Mouse (Mus musculus) hindbrain, postnatal 0 days (tissue): Measurements from ENCODE around the gene Nit2. TPM values are rescaled to one million over a fixed set of nuclear protein-coding genes. Genes with fewer than 3 reads are reported as not detected.

Experiments used
- ATAC-seq: fragments of 200-750 bp; cut with Nextera tagmentation; 2 replicates; pipeline ENCODE4 v1.8.0; 2017; ENCODE audit warnings: mild to moderate bottlenecking, moderate TSS enrichment, moderate library complexity
- DNase-seq: peaks from one replicate; pipeline ENCODE4 v3.0.0-alpha.2; 2015; ENCODE audit warnings: low spot score
- H3K27ac ChIP-seq: fragments of 300-500 bp; sonication (generic); 2 replicates; pipeline ENCODE4 v1.5.1; 2014; ENCODE audit warnings: mild to moderate bottlenecking
- H3K27me3 ChIP-seq: fragments of 300-500 bp; sonication (generic); 2 replicates; pipeline ENCODE4 v1.6.1; 2014; ENCODE audit warnings: low read length, mixed read lengths; ENCODE audit not compliant: insufficient read depth
- H3K36me3 ChIP-seq: fragments of 300-500 bp; sonication (generic); 2 replicates; pipeline ENCODE4 v1.6.1; 2014; ENCODE audit warnings: low read length, mixed read lengths; ENCODE audit not compliant: insufficient read depth
- H3K4me1 ChIP-seq: fragments of 300-500 bp; sonication (generic); 2 replicates; pipeline ENCODE4 v1.6.1; 2014; ENCODE audit warnings: antibody characterized with exemption, low read length, mixed read lengths; ENCODE audit not compliant: insufficient read depth
- H3K4me2 ChIP-seq: fragments of 300-500 bp; sonication (generic); 2 replicates; pipeline ENCODE4 v1.6.1; 2014; ENCODE audit warnings: low read depth, mild to moderate bottlenecking, low read length, moderate library complexity, mixed read lengths
- H3K4me3 ChIP-seq: fragments of 300-500 bp; sonication (generic); 2 replicates; pipeline ENCODE4 v1.5.1; 2014; ENCODE audit warnings: low read length
- H3K9ac ChIP-seq: fragments of 300-500 bp; sonication (generic); replicated peaks from 2 replicates; pipeline ENCODE4 v1.6.1; 2014; ENCODE audit warnings: mild to moderate bottlenecking, low read length, moderate library complexity, mixed read lengths
- H3K9me3 ChIP-seq: fragments of 300-500 bp; sonication (generic); 2 replicates; pipeline ENCODE4 v1.6.1; 2016; ENCODE audit warnings: low read length, mixed read lengths
- CTCF ChIP-seq: IDR thresholded peaks from 2 replicates; pipeline ENCODE4 v1.5.1; 2016; ENCODE audit warnings: antibody characterized with exemption, control low read depth, low read depth
- WGBS: fragments of 180-500 bp; shearing (Covaris S2); extraction: QIAGEN DNeasy Blood & Tissue Kit; methylation state at CpG from one replicate; pipeline ENCODE4 v1.1.7; 2014; 5-methylcytosine and 5-hydroxymethylcytosine counted together
- polyA plus RNA-seq: library from polyadenylated mRNA; unstranded; fragments of >200 nt; fragmentation: Nextera tagmentation; extraction: Ambion mirVana; gene quantifications from 2 replicates; pipeline ENCODE4 v1.2.1, GENCODE M21; 2015
- total RNA-seq: library from RNA; depleted of rRNA; stranded (reverse); fragments of >200 nt; gene quantifications from 2 replicates; pipeline ENCODE4 v1.2.3, GENCODE M21; 2014; rRNA removed

Gene Nit2
- total and polyA plus RNA-seq, 2 experiments from 2014 or later, result 33.0 to 62.5 TPM

DNA sequence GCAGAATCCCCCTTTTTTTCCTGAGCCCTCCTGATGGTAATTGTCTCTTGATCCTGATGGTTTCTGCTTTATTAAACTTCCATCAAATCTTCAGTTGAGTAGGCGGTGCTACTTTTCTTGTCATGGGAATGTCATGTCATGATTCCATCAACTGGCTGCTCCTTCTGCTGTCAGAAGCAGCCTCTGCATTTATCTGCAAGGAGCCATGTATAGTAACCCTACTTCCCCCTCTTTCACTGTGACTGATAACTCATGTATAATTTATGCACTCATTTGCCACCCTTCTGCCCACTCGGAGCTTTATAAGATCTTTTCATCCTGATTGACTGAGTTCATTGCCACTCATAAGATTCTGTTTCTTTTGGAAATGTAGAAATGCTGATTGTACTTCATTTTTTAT lies 49.6 kb downstream of the Nit2 start:
- Histone ChIP-seq H3K27me3 (no peaks in the 10 kb centered on the region), H3K4me2 (no peak overlapping the region), H3K9ac (no peak overlapping the region), H3K4me3 (no peak overlapping the region), H3K36me3 (no peaks in the 10 kb centered on the region), H3K27ac (no peak overlapping the region), H3K4me1 (peaks cover under 1% of the 10 kb centered on the region; the same call in 1 of the 2 replicates), H3K9me3 (no peaks in the 10 kb centered on the region)
- DNase-seq (no peak), ATAC-seq (no peak)
- no peak for TF ChIP-seq CTCF
- WGBS, result 68% methylated on average over 2 of the region's 2 CpGs

DNA sequence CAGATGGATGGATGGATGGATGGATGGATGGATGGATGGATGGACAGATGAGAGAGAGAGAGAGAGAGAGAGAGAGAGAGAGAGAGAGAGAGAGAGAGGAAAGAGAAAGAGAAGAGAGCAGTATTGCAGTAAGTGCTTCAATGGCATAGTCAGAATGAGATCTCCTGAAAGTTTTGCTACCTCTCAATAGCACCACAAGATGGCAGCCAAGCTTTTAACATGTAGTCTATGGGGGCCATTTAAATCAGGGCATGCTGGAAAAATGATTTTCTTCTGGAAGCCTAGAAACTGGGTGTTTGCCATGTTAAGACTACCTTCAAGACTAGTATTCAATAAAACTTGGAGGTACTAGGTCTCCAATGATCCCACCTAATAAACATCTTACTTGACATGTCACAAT lies 51.1 kb downstream of the Nit2 start:
- no peak overlapping the region for H3K4me3 ChIP-seq
- H3K36me3 ChIP-seq, result no peaks in the 10 kb centered on the region
- no peaks in the 10 kb centered on the region for H3K27me3 ChIP-seq
- no peak overlapping the region for H3K4me2 ChIP-seq
- H3K9me3 ChIP-seq, result no peaks in the 10 kb centered on the region
- no peak overlapping the region for H3K27ac ChIP-seq
- H3K4me1 ChIP-seq, result no peaks in the 10 kb centered on the region
- no peak overlapping the region for H3K9ac ChIP-seq
- ATAC-seq (no peak), DNase-seq (peak; percentile 62)
- peak; percentile 60 for TF ChIP-seq CTCF

Other genes starting within 250 kb of the Nit2 start
- not detected in 2 replicates for gene Lnp1, start 239.3 kb downstream of the Nit2 start, total RNA-seq
- gene Lnp1, start 239.3 kb downstream of the Nit2 start, polyA plus RNA-seq, result 0.76 and 1.0 TPM in 2 replicates
- 0.47 TPM in 1 of 2 replicates, not detected in the other for gene Tmem45a2, start 96.0 kb downstream of the Nit2 start, total RNA-seq
- gene Tmem45a2, start 96.0 kb downstream of the Nit2 start, polyA plus RNA-seq, result 0.23 and 0.35 TPM in 2 replicates
- 87.8 and 92.3 TPM in 2 replicates for gene Tomm70a, start 45.6 kb downstream of the Nit2 start, total RNA-seq
- 55.9 and 59.4 TPM in 2 replicates for gene Tomm70a, start 45.6 kb downstream of the Nit2 start, polyA plus RNA-seq
- 47.6 and 62.6 TPM in 2 replicates for gene Tbc1d23, start 64.2 kb upstream of the Nit2 start, total RNA-seq
- gene Tbc1d23, start 64.2 kb upstream of the Nit2 start, polyA plus RNA-seq, result 31.5 and 32.3 TPM in 2 replicates
- gene Tmem30c, start 125.5 kb upstream of the Nit2 start, total RNA-seq, result 0.73 TPM in 1 of 2 replicates, not detected in the other
- gene Tmem30c, start 125.5 kb upstream of the Nit2 start, polyA plus RNA-seq, result 0.14 and 0.24 TPM in 2 replicates
- gene Filip1l, start 185.8 kb upstream of the Nit2 start, total RNA-seq, result 0.86 and 1.0 TPM in 2 replicates
- 1.8 and 2.1 TPM in 2 replicates for gene Filip1l, start 185.8 kb upstream of the Nit2 start, polyA plus RNA-seq